Mouse (Mus musculus): ENCODE results near the gene Ggta1. TPM values are rescaled to one million over a fixed set of nuclear protein-coding genes. Genes with fewer than 3 reads are reported as not detected.
A peak's percentile ranks its signal among the peaks of the same experiment; 100 is the strongest.

Ggta1 gene
- polyA plus RNA-seq, 1 experiment from 2014 or later, result 39.4 TPM

DNA sequence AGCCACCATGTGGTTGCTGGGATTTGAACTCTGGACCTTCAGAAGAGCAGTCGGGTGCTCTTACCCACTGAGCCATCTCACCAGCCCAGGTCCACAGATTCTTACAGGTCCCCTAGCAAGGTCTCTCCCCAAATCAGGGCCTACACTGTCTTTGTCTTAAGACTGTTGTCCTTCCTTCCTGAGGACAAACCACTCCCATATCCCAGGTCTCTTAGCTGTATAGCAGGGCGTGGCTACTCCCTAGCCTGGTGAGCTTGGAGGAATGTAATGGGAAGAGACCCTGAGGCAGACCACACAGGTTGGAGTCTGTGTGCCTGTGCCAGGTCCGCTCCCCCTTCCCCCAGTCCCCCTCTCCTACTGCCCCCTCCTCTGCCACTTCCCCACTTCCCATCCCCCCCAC is 24.7 kb upstream of the Ggta1 start:
- H3K9me3 ChIP-seq (ENCODE audit: control insufficient read depth, low read length), result no peaks in the 10 kb centered on the region
- H3K36me3 ChIP-seq (ENCODE audit: control insufficient read depth, insufficient read depth, low read length), result no peaks in the 10 kb centered on the region
- ATAC-seq (ENCODE audit: insufficient number of reproducible peaks, insufficient read depth, low FRiP score, low read depth), result no peak
- no peak overlapping the region for H3K9ac ChIP-seq (ENCODE audit: low read length)
- H3K4me2 ChIP-seq (ENCODE audit: low read length), result no peak overlapping the region
- WGBS, result 75% methylated on average over 3 of the region's 3 CpGs
- H3K4me1 ChIP-seq (ENCODE audit: control insufficient read depth in 2 of 2, insufficient read depth in 2 of 2, low read length in 2 of 2), result peaks cover 13 to 15% of the 10 kb centered on the region in 2 experiments
- H3K27me3 ChIP-seq (ENCODE audit: control insufficient read depth, insufficient read depth, low read length), result no peaks in the 10 kb centered on the region
- no peak overlapping the region for H3K27ac ChIP-seq (replicated peaks in 1 of 2; ENCODE audit: control insufficient read depth in 1 of 2, insufficient read depth in 1 of 2, low read depth in 2 of 2, low read length in 2 of 2)
- no peak overlapping the region for H3K4me3 ChIP-seq (ENCODE audit: control insufficient read depth in 1 of 2, insufficient read depth in 1 of 2, low read depth in 1 of 2, low read length in 2 of 2)

DNA sequence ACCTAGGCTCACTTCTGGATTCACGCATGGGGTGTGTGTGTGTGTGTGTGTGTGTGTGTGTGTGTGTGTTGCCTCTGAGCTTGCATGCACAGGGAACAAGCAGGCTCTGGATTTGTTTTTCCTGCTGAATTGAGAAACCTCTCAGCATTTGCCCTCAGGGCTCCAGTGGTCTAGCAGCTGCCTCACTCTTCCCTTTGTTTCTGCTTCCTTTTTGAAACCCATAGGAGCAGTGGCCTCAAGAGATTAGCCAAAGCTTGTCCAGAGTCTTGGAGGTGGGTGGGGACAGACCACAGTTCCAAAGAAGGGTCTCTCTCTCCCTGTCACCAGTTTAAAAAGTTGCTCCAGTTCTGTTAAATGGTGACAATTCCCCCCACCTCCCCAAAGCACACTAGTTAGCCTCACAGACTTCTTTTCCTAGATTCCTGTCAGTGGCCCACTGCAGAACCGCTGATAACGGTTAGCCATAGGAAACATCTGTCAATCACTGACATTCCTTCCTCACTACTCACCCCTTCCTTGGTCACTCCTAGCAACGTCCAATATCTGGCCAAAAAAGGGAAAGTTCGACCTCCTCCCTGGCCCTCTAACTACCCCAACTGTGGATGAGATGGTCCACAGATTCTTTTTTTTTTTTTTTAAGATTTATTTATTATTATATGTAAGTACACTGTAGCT is 24.1 kb upstream of the Ggta1 start:
- WGBS, result 10% methylated on average over 5 of the region's 5 CpGs
- no peak overlapping the region for H3K4me2 ChIP-seq (ENCODE audit: low read length)
- H3K9ac ChIP-seq (ENCODE audit: low read length), result no peak overlapping the region; the same call in 1 of the 2 replicates
- no peak overlapping the region for H3K4me3 ChIP-seq (ENCODE audit: control insufficient read depth in 1 of 2, insufficient read depth in 1 of 2, low read depth in 1 of 2, low read length in 2 of 2)
- H3K27me3 ChIP-seq (ENCODE audit: control insufficient read depth, insufficient read depth, low read length), result no peaks in the 10 kb centered on the region
- H3K36me3 ChIP-seq (ENCODE audit: control insufficient read depth, insufficient read depth, low read length), result no peaks in the 10 kb centered on the region
- peak; percentile 48; the same call in 1 of the 2 replicates for ATAC-seq (ENCODE audit: insufficient number of reproducible peaks, insufficient read depth, low FRiP score, low read depth)
- H3K27ac ChIP-seq (replicated peaks in 1 of 2; ENCODE audit: control insufficient read depth in 1 of 2, insufficient read depth in 1 of 2, low read depth in 2 of 2, low read length in 2 of 2), result peak overlapping the region; percentile 20 to 46; a peak in 2 of 4 replicates
- peaks cover 13 to 15% of the 10 kb centered on the region in 2 experiments for H3K4me1 ChIP-seq (ENCODE audit: control insufficient read depth in 2 of 2, insufficient read depth in 2 of 2, low read length in 2 of 2)
- no peaks in the 10 kb centered on the region for H3K9me3 ChIP-seq (ENCODE audit: control insufficient read depth, low read length)

DNA sequence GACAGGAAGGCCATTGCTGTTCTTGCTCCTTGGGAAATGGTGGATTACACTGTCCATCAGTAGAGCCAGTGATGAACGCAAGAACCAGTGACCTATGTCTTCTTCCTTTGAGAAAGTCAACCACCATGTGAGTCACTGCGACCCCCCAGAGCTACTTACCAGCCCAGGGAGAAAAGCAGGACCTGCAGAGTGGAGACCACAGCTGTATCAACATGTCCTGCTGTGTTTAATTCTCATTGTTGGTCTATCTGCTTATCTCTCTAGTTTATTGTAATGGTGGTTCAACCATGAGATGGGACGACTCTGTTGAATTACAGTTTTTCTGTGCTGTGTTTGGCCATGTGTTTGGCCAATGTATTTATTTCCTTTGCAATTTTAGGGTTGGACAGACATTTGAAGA is 21.1 kb upstream of the Ggta1 start:
- no peak overlapping the region for H3K4me3 ChIP-seq (ENCODE audit: control insufficient read depth in 1 of 2, insufficient read depth in 1 of 2, low read depth in 1 of 2, low read length in 2 of 2)
- H3K27me3 ChIP-seq (ENCODE audit: control insufficient read depth, insufficient read depth, low read length), result no peaks in the 10 kb centered on the region
- no peak for ATAC-seq (ENCODE audit: insufficient number of reproducible peaks, insufficient read depth, low FRiP score, low read depth)
- H3K27ac ChIP-seq (replicated peaks in 1 of 2; ENCODE audit: control insufficient read depth in 1 of 2, insufficient read depth in 1 of 2, low read depth in 2 of 2, low read length in 2 of 2), result no peak overlapping the region
- H3K36me3 ChIP-seq (ENCODE audit: control insufficient read depth, insufficient read depth, low read length), result no peaks in the 10 kb centered on the region
- no peak overlapping the region for H3K9ac ChIP-seq (ENCODE audit: low read length)
- H3K9me3 ChIP-seq (ENCODE audit: control insufficient read depth, low read length), result no peaks in the 10 kb centered on the region
- 86% methylated on average over 3 of the region's 3 CpGs for WGBS
- H3K4me2 ChIP-seq (ENCODE audit: low read length), result no peak overlapping the region
- peaks cover 12 to 20% of the 10 kb centered on the region in 2 experiments for H3K4me1 ChIP-seq (ENCODE audit: control insufficient read depth in 2 of 2, insufficient read depth in 2 of 2, low read length in 2 of 2)

DNA sequence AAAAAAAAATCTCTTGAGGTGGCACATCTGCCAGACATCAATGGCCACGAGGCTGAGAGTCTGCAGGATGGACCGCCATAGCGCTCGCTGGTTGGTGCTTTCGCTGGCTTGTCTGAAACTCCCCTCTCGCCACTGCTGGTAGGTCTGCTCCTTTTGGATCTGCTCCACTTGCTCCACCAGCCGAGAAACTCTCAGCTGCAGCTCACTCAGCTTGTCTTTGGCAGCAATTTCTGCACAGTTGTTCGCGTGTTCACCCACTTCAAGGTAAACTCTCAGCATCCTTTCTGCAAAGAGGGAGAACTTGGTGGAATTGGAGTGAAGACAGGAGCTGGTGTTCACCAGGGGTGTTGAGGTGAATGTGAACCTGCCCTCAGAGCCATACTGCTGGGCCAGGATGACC is 20.4 kb upstream of the Ggta1 start:
- no peak overlapping the region for H3K4me3 ChIP-seq (ENCODE audit: control insufficient read depth in 1 of 2, insufficient read depth in 1 of 2, low read depth in 1 of 2, low read length in 2 of 2)
- no peaks in the 10 kb centered on the region for H3K9me3 ChIP-seq (ENCODE audit: control insufficient read depth, low read length)
- no peak overlapping the region for H3K4me2 ChIP-seq (ENCODE audit: low read length)
- 84% methylated on average over 9 of the region's 9 CpGs for WGBS
- H3K36me3 ChIP-seq (ENCODE audit: control insufficient read depth, insufficient read depth, low read length), result no peaks in the 10 kb centered on the region
- ATAC-seq (ENCODE audit: insufficient number of reproducible peaks, insufficient read depth, low FRiP score, low read depth), result no peak
- H3K9ac ChIP-seq (ENCODE audit: low read length), result no peak overlapping the region
- no peaks in the 10 kb centered on the region for H3K27me3 ChIP-seq (ENCODE audit: control insufficient read depth, insufficient read depth, low read length)
- H3K27ac ChIP-seq (replicated peaks in 1 of 2; ENCODE audit: control insufficient read depth in 1 of 2, insufficient read depth in 1 of 2, low read depth in 2 of 2, low read length in 2 of 2), result no peak overlapping the region
- peaks cover 13 to 24% of the 10 kb centered on the region in 2 experiments for H3K4me1 ChIP-seq (ENCODE audit: control insufficient read depth in 2 of 2, insufficient read depth in 2 of 2, low read length in 2 of 2)

DNA sequence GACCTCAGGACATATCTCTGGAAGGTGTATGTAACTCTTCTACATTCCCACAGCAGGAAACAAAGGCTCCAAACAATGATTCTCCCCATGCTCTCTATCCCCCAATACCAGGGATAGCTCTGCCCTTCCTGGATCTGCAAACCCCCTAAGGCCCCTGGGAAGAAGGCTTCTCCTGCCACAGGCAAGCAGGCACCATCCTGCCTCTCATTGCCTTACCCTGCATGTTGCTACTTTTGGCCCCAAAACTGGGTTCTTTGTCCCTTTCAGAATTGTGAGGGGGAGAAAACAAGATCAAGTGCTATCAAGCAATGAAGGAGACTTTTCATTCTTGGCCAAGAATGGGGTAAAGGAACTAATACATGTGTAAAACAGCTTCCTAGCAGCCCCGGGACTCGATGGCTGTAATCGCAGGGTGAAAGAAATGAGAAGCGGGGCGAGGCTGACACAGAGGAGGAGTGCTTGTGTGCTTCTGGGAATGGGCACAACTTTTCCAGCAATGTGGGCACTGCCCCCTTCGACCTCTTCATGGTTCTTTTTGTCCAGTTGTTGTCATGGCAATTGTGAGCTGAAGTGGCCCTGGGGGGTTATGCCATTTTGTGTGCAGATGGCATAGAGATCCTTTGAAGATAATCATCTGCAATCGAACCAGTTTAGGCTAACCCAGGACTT is 18.4 kb upstream of the Ggta1 start:
- no peaks in the 10 kb centered on the region for H3K36me3 ChIP-seq (ENCODE audit: control insufficient read depth, insufficient read depth, low read length)
- 86% methylated on average over 7 of the region's 7 CpGs for WGBS
- no peak overlapping the region for H3K27ac ChIP-seq (replicated peaks in 1 of 2; ENCODE audit: control insufficient read depth in 1 of 2, insufficient read depth in 1 of 2, low read depth in 2 of 2, low read length in 2 of 2)
- no peak overlapping the region for H3K4me2 ChIP-seq (ENCODE audit: low read length)
- H3K4me3 ChIP-seq (ENCODE audit: control insufficient read depth in 1 of 2, insufficient read depth in 1 of 2, low read depth in 1 of 2, low read length in 2 of 2), result no peak overlapping the region
- peaks cover 4 to 19% of the 10 kb centered on the region in 2 experiments; a peak in 3 of 4 replicates for H3K4me1 ChIP-seq (ENCODE audit: control insufficient read depth in 2 of 2, insufficient read depth in 2 of 2, low read length in 2 of 2)
- H3K27me3 ChIP-seq (ENCODE audit: control insufficient read depth, insufficient read depth, low read length), result no peaks in the 10 kb centered on the region
- ATAC-seq (ENCODE audit: insufficient number of reproducible peaks, insufficient read depth, low FRiP score, low read depth), result no peak
- H3K9ac ChIP-seq (ENCODE audit: low read length), result no peak overlapping the region
- H3K9me3 ChIP-seq (ENCODE audit: control insufficient read depth, low read length), result no peaks in the 10 kb centered on the region

DNA sequence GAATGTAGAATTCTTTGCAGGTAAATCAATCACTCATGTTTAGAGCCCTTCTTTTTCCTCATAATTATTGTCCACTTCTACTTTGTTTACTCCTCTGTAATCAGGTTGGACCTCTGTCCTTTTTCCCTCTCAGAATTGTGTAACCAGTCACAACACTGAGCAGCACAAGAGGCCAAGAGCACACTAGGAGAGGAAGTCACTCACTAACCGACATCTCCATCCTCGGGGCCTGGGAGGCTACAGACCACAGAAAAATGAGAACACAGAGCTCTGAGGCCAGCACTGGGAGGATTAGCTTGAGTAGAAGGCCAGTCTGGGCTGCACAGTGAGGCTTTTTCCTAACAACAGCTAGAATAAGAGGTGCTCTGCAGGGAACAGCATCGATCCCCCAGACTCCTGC is 17.0 kb upstream of the Ggta1 start:
- ATAC-seq (ENCODE audit: insufficient number of reproducible peaks, insufficient read depth, low FRiP score, low read depth), result no peak

DNA sequence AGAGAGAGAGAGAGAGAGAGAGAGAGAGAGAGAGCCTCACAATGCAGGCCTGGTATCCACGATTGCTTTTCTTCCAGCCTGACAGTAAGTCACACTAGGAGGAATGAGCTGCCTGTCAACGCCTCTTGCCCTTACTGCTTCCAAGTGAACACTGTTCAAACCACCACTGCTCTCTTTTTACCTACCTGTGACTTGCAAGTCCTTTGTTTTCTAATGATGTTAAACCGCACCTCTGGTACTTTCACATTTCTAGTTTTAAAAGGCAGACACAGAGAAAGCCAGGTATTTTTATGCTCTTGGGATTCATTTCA is 15.7 kb upstream of the Ggta1 start:
- no peak overlapping the region for H3K4me2 ChIP-seq (ENCODE audit: low read length)
- H3K9me3 ChIP-seq (ENCODE audit: control insufficient read depth, low read length), result no peaks in the 10 kb centered on the region
- 26% methylated on average over 3 of the region's 3 CpGs for WGBS
- no peaks in the 10 kb centered on the region for H3K27me3 ChIP-seq (ENCODE audit: control insufficient read depth, insufficient read depth, low read length)
- ATAC-seq (ENCODE audit: insufficient number of reproducible peaks, insufficient read depth, low FRiP score, low read depth), result no peak
- H3K9ac ChIP-seq (ENCODE audit: low read length), result no peak overlapping the region
- H3K4me1 ChIP-seq (ENCODE audit: control insufficient read depth in 2 of 2, insufficient read depth in 2 of 2, low read length in 2 of 2), result peaks cover 4 to 19% of the 10 kb centered on the region in 2 experiments; a peak in 3 of 4 replicates
- peak overlapping the region in 1 of 2 experiments; percentile 10; a peak in 1 of 4 replicates for H3K27ac ChIP-seq (replicated peaks in 1 of 2; ENCODE audit: control insufficient read depth in 1 of 2, insufficient read depth in 1 of 2, low read depth in 2 of 2, low read length in 2 of 2)
- no peaks in the 10 kb centered on the region for H3K36me3 ChIP-seq (ENCODE audit: control insufficient read depth, insufficient read depth, low read length)
- no peak overlapping the region for H3K4me3 ChIP-seq (ENCODE audit: control insufficient read depth in 1 of 2, insufficient read depth in 1 of 2, low read depth in 1 of 2, low read length in 2 of 2)

More for the DNA sequence above, 17.0 kb upstream of the Ggta1 start:
- Histone ChIP-seq H3K4me2 (ENCODE audit: low read length) (no peak overlapping the region), H3K36me3 (ENCODE audit: control insufficient read depth, insufficient read depth, low read length) (no peaks in the 10 kb centered on the region), H3K9me3 (ENCODE audit: control insufficient read depth, low read length) (no peaks in the 10 kb centered on the region), H3K4me3 (ENCODE audit: control insufficient read depth in 1 of 2, insufficient read depth in 1 of 2, low read depth in 1 of 2, low read length in 2 of 2) (no peak overlapping the region), H3K27me3 (ENCODE audit: control insufficient read depth, insufficient read depth, low read length) (no peaks in the 10 kb centered on the region), H3K9ac (ENCODE audit: low read length) (no peak overlapping the region), H3K27ac (replicated peaks in 1 of 2; ENCODE audit: control insufficient read depth in 1 of 2, insufficient read depth in 1 of 2, low read depth in 2 of 2, low read length in 2 of 2) (peak overlapping the region; percentile 17 to 34; a peak in 2 of 4 replicates), H3K4me1 (ENCODE audit: control insufficient read depth in 2 of 2, insufficient read depth in 2 of 2, low read length in 2 of 2) (peaks cover 4 to 19% of the 10 kb centered on the region in 2 experiments; a peak in 3 of 4 replicates)
- 37% methylated on average over 3 of the region's 3 CpGs for WGBS
